Mouse (Mus musculus) ovary, adult 18-20 months (tissue): ENCODE measurements around the gene Emp1.
A peak's percentile ranks its signal among the peaks of the same experiment; 100 is the strongest.

Source experiments
- DNase-seq: peaks from one replicate; pipeline ENCODE4 v3.0.0; 2022; ENCODE audit warnings: low spot score, mixed read lengths

The Emp1 gene

GRCm38 (mm10) chr6:135364041-135364745 lies 1.8 kb downstream of the Emp1 start:
- DNase-seq, result no peak

GRCm38 (mm10) chr6:135364891-135365301 lies 2.6 kb downstream of the Emp1 start:
- DNase-seq, result peak; percentile 55

DNA sequence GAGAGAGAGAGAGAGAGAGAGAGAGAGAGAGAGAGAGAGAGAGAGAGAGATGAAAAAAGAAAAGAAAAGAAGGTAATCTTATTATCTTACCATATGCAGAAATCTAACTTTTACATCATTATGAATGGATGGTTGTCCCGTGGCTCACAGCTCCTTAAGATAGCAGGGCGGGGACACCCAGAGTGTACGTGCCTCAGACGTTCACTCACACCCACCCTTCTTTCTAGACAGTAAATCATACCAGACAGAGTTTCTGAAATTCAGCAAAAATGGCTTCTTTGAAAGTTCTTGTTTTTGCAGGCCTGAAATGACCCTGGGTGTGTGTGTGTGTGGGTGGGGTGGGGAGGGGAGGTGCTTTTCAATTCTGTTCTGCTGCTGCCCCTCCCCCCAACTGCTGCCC lies 3.3 kb downstream of the Emp1 start:
- DNase-seq, result no peak

- DNase-seq, result no peak
Measured at GRCm38 (mm10) chr6:135368230-135368629, 5.9 kb downstream of the Emp1 start.

DNA sequence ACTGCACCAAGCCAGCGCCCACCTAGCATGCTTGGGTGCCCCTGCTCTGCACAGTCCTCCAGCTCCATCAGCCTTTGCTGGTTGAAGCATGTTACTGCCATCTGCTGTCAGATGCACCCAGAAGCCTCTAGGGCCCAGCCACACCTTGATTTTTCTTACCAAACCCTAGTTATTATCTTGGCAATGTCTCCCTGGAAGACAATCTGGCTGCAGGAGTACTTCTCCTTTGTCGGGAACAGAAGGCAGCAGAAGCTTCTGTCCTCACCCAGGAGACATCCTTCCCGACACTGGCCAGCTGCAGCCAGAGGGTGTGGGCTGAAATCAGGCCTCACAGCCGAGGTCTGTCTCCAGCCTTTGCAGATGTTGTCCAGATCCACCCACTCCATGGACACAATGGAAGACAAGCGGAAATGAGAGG lies 7.2 kb downstream of the Emp1 start:
- DNase-seq, result peak; percentile 13

- DNase-seq, result no peak
Measured at GRCm38 (mm10) chr6:135370954-135371353, 8.6 kb downstream of the Emp1 start.

GRCm38 (mm10) chr6:135373357-135373756 lies 11.0 kb downstream of the Emp1 start:
- DNase-seq, result no peak

DNA sequence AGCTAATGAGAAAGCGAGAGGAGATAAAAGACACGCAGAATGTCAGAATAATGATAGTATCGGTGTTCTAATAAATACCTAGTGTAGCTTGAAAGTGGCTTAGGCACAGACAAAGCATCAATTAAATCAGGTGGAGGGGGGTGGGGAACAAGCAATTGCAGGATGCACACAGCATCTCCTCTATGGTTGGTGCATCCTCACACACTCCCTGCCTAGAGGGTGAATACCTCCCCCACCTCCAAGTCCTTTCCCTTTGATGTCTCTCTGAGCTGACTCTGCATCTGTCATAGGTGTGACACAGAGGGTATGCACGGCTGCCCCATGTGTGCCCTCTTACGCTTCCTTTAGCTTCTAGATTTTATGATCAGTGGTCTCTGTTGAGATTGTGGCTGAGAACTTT lies 13.5 kb downstream of the Emp1 start:
- DNase-seq, result no peak

GRCm38 (mm10) chr6:135376248-135376647 lies 13.9 kb downstream of the Emp1 start:
- no peak for DNase-seq

DNA sequence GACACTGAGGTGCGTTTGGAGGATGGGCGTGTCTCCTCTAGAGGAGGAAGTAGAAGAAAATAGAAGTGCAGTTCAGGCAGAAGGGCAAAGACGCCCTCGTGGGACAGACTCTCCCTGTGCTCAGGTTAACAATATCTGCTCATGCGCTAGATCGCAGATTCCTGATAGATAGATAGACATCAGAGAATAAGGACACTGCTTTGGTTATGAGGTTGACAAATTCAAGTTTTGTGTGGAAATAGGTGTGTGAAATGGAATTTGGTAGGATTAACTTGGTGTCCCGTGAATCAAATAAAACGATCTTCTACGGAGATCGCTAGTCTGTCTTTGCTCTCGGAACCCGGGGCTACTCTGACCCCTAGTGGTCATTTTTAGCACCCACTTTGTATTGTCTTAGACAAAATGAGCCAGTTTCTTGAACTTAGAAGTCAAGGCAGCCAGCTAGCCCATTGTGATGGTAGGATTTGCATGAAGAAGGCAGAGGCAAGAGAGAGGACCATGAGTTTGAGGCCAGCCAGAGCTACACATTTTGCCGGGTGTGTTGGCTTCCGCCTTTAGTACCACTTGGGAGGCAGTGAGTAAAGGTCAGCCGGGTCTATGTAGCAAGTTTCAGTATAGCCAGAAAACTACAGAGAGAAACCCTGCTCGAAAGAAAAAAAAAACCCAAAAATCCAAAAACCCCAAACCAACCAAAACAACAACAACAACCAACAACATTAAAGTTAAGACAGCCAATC lies 15.4 kb downstream of the Emp1 start:
- DNase-seq, result peak; percentile 11

DNA sequence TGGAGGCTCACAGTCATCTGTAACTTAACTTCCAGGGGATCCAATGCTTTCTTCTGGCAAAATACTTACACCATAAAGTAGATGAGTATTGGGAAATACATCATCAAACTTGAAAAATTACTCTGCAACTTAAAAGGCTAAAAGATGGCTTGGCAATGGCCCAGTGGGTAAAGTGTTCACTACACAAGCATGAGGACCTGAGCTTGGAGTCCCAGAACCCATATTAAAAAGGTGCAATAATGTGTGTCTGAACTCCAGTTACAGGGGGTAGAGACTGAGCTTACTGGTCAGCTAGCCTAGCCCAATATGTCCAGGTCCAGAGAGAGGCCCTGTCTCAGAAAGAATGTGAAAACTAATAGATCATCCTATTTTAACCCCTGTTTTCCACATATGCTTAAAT lies 21.6 kb downstream of the Emp1 start:
- no peak for DNase-seq

DNA sequence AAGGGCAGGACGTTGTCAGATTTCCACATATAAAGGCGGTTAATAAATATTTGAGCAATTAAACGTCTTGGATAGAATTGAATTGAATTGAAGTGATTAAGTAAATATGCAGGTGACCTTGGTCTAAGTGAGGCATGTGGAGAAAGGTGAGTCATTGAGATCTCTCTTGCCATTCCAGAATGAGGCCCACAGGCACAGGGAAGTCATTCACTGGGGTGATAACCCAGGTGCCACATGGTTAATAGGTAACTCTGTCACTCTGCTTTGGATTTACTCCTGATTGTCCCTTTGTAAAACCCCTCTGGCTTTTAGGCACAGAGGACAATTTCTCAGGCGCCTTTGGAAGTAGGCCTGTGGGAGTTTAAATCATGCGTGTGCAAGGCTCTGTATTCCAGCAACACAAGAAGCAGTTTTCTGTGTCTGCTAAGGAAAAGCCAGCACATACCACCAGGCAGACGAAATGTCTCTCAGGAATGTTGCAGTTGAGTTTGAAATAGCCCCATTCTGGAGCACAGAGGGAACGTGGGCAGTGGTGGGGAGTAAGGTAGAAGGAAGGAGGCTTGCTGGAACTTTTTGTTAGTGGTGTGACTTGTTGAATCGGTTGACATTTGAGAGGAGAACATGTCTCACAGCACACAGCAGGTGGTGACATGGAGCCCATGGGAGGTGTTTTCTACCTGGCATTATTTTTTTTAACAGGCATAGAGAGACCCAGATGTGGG lies 23.6 kb downstream of the Emp1 start:
- no peak for DNase-seq

GRCm38 (mm10) chr6:135387653-135388052 lies 25.3 kb downstream of the Emp1 start:
- no peak for DNase-seq

DNA sequence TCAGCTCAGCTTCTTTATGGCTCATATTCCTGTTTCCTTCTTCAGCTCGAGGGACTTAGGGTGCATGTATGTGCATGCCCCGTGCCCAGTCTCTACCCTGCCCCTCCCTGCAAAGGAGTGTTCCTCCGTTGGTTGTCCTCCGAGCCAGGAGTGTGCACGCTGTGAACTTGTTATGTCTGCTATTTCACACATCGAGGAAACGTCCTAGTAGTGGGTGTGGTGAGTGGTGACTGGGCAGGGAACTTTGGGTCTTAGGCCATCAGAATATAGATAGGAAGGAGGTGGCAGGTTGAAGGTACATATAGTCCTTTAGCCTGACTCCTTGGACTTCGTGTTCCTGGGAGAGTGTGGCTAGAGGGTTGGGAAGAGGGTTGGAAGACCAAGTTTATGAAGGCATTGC lies 26.4 kb downstream of the Emp1 start:
- no peak for DNase-seq

DNA sequence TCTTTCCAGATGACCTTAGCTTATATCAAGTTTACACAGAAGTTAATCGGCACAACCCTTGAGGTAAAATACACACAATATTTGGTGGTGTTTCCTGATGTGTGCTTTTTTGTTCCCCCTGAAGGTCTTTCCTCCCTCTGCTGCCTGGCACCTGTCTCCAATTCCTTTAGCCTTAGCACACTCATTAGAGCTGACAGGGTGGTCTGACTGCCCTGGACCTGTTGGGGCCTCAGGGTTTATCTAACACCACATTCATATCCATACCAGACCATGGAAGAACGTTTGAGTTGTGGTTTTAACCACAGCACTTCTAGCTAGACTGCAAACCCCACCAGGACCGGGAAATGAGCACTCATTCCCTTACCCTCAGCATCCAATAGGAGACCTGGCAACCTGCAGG lies 28.1 kb downstream of the Emp1 start:
- DNase-seq, result no peak

- no peak for DNase-seq
Measured at GRCm38 (mm10) chr6:135395375-135395774, 33.0 kb downstream of the Emp1 start.

- no peak for DNase-seq
Measured at GRCm38 (mm10) chr6:135397089-135397488, 34.7 kb downstream of the Emp1 start.

- DNase-seq, result no peak
Measured at GRCm38 (mm10) chr6:135397788-135398187, 35.4 kb downstream of the Emp1 start.

GRCm38 (mm10) chr6:135398801-135399200 lies 36.5 kb downstream of the Emp1 start:
- DNase-seq, result no peak

DNA sequence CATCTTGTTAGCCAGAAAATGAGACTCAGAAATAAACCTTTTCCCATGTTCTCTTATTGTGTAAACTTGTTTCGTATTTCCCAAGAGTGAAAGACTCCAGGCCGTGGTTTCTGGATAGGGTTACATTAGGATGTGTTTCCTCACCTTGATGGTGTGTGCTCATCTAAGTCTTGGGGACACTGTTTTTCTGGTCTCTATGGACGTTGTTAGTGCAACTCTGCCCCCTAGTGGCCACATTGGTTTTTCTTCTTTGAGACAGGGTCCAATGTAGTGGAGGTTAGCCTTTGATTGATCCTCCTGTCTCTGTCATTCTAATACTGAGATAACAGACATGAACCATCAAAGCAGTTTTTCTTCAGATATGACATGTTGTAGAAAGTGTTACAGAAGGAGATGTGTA lies 38.0 kb downstream of the Emp1 start:
- DNase-seq, result no peak

DNA sequence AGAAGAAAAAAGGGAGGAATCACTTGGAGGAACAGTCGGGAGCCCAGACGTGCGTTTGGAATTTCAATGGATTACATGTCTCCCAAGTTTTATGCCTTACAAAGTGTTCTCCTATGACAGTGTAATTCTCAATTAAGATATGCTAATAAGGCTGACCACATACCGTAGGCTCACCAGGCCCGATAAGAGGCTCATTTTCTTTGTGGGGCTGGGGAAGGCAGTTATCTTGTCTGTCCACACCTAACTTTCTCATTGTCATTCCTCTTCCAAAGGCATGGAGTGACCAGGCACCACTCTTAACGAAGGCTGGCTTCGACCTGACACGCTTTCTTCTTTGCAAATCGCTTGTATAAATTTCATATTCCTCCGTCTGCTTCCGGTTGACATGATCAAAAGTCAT lies 42.7 kb downstream of the Emp1 start:
- DNase-seq, result no peak

- no peak for DNase-seq
Measured at GRCm38 (mm10) chr6:135407323-135407722, 45.0 kb downstream of the Emp1 start.

GRCm38 (mm10) chr6:135411712-135412319 lies 49.5 kb downstream of the Emp1 start:
- DNase-seq, result no peak
